Mouse (Mus musculus): Measurements from ENCODE around the gene Rrn3. TPM values are rescaled to one million over a fixed set of nuclear protein-coding genes. Genes with fewer than 3 reads are reported as not detected.

Rrn3 gene
- polyA plus RNA-seq, 1 experiment from 2014 or later: 127 TPM

DNA sequence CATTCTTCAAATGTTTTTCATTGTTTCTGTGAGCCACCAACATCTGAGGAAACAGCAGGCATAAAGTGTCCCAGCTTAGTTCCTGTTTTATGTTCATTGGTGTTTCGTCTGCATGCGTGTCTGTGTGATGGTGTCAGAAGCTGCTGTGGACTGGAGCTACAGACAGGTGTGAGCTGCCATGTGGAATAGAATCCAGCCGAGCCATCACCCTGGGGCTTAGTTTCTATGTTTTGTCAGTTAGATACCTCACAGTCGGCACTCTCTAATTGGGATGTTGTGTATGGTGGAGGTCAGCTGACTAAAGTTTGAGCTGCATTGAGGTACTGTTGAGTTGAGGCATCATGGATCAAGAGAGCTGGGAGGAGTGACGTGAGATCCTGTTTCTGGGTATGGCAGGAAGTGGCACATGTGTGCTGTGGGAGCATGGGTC lies 16.3 kb downstream of the Rrn3 start:
- H3K27me3 ChIP-seq: no peaks in the 10 kb centered on the region
- H3K4me1 ChIP-seq (replicated peaks): no peaks in the 10 kb centered on the region
- no peaks in the 10 kb centered on the region for H3K9me3 ChIP-seq
- H3K27ac ChIP-seq (replicated peaks): no peak overlapping the region
- H3K4me3 ChIP-seq: no peak overlapping the region
- peaks cover 97% of the 10 kb centered on the region for H3K36me3 ChIP-seq
- no peak overlapping the region for H3K4me2 ChIP-seq
- 96% methylated on average over 5 of the region's 5 CpGs for WGBS
- no peak for ATAC-seq (ENCODE audit: low read depth)
- no peak overlapping the region for H3K9ac ChIP-seq

DNA sequence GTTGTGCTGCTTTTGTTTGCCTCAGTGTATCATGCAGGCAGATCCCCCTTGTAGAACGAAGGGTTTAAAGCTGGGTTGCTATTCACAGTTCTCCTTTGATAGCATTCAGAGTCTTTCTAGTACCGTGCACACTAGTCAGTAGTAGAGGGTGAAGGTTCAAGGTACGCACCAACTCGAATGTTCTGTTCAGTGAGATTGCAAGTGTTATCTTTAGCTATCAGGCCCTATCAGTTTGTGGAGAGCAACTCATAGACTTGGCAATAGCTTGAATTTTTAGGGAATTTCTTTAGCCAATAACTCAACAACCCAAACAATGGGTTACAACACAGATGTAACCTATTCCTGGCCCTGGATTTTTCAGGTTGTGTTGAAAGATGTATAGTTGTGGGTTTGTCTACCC lies 20.7 kb downstream of the Rrn3 start:
- no peak for ATAC-seq (ENCODE audit: low read depth)

DNA sequence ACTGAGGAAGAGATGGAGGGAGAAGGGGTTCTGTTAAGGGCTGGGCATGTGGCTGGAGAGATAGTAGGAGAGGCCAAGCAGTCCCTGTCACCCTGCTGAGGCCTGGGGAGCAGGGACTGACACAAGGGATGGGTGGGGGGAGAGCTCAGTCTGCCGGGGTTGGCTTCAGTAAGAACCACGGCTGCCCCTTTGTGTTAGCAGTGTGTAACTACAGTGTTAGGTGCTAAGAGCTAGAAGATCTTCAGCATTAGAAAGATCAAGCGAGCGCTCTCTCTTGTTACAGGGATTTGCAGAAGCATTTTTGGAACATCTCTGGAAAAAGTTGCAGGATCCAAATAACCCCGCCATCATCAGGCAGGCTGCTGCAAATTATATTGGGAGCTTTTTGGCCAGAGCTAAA lies 24.2 kb downstream of the Rrn3 start:
- no peak overlapping the region for H3K4me2 ChIP-seq
- H3K4me3 ChIP-seq: no peak overlapping the region
- no peak for ATAC-seq (ENCODE audit: low read depth)
- H3K27ac ChIP-seq (replicated peaks): no peak overlapping the region
- H3K9me3 ChIP-seq: no peaks in the 10 kb centered on the region
- H3K4me1 ChIP-seq (replicated peaks): no peaks in the 10 kb centered on the region
- WGBS: 83% methylated on average over 5 of the region's 5 CpGs
- no peak overlapping the region for H3K9ac ChIP-seq
- no peaks in the 10 kb centered on the region for H3K27me3 ChIP-seq
- peaks cover 95% of the 10 kb centered on the region for H3K36me3 ChIP-seq

More for the DNA sequence above, 20.7 kb downstream of the Rrn3 start:
- Histone ChIP-seq H3K4me1 (replicated peaks) (no peaks in the 10 kb centered on the region), H3K9me3 (no peaks in the 10 kb centered on the region), H3K4me3 (no peak overlapping the region), H3K36me3 (peaks cover 94% of the 10 kb centered on the region), H3K27me3 (no peaks in the 10 kb centered on the region), H3K27ac (replicated peaks) (no peak overlapping the region), H3K4me2 (no peak overlapping the region), H3K9ac (no peak overlapping the region)
- 94% methylated on average over 4 of the region's 4 CpGs for WGBS

DNA sequence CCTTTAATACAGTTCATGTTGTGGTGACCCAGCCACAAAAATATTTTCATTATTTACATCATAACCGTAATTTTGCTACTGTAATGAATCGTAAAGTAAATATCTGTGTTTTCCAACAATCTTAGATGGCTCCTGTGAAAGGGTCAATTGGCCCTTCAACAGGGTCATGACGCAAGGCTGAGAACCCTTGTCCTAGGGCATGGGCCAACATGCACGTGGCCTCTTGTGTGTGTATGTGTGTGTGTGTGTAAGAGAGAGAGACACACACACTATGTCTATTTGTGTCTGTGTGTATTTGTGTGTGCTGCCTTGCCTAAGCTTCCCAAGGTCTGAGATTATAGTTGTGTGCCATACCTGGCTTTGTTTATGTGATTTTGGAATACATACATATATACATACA lies 27.1 kb downstream of the Rrn3 start:
- H3K4me2 ChIP-seq: no peak overlapping the region
- WGBS: 97% methylated on average over 4 of the region's 4 CpGs
- no peak overlapping the region for H3K27ac ChIP-seq (replicated peaks)
- no peaks in the 10 kb centered on the region for H3K4me1 ChIP-seq (replicated peaks)
- H3K27me3 ChIP-seq: no peaks in the 10 kb centered on the region
- H3K4me3 ChIP-seq: no peak overlapping the region
- H3K9me3 ChIP-seq: no peaks in the 10 kb centered on the region
- H3K9ac ChIP-seq: no peak overlapping the region
- peaks cover 96% of the 10 kb centered on the region for H3K36me3 ChIP-seq
- ATAC-seq (ENCODE audit: low read depth): no peak

DNA sequence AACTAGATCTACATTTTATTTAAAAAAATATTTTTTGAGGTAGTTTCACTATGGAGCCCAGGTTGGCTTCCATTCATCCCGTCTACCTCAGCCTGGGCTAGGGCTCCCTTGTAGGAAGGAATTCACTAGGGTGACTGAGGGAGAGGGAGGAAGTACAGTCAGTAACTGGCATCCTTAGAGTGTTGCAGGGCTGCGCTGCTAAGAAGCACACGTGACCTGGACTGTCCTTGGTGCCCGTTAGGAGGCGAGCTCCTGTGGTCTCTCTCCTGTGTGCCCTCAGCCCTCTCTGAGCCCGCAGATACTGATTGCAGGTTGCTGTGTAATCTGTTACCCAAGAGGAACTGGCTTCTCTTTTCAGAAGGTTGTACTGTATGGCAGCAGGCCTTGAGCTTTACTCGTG lies 27.9 kb downstream of the Rrn3 start:
- Histone ChIP-seq H3K36me3 (peaks cover 98% of the 10 kb centered on the region), H3K9me3 (no peaks in the 10 kb centered on the region), H3K4me1 (replicated peaks) (no peaks in the 10 kb centered on the region), H3K27me3 (no peaks in the 10 kb centered on the region), H3K4me3 (no peak overlapping the region), H3K4me2 (no peak overlapping the region), H3K9ac (no peak overlapping the region), H3K27ac (replicated peaks) (no peak overlapping the region)
- WGBS: 93% methylated on average over 7 of the region's 7 CpGs
- no peak for ATAC-seq (ENCODE audit: low read depth)

DNA sequence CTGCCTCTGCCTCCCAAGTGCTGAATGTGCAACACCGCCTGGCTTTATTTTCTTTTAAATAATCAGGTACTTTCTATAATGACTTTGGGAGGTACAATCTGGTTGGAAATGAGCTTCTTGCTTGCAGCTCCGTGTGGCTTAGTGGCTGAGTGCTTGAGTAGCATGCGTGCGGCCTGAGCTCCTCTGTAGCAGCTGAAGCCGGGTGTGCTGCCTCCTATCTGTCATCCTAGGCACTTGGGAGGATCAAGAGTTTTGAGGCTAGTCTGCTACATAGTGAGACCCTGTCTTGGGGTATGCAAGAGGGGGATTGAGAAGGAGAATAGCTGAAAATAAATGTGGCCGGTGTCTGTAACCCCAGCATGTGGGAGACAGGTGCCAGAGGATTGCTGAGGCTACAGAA lies 31.6 kb downstream of the Rrn3 start:
- H3K27ac ChIP-seq (replicated peaks): no peak overlapping the region
- no peaks in the 10 kb centered on the region for H3K27me3 ChIP-seq
- ATAC-seq (ENCODE audit: low read depth): no peak
- no peaks in the 10 kb centered on the region for H3K9me3 ChIP-seq
- no peak overlapping the region for H3K9ac ChIP-seq
- WGBS: 93% methylated on average over 6 of the region's 6 CpGs
- no peak overlapping the region for H3K4me3 ChIP-seq
- H3K4me1 ChIP-seq (replicated peaks): no peaks in the 10 kb centered on the region
- H3K36me3 ChIP-seq: peaks cover 87% of the 10 kb centered on the region
- no peak overlapping the region for H3K4me2 ChIP-seq

DNA sequence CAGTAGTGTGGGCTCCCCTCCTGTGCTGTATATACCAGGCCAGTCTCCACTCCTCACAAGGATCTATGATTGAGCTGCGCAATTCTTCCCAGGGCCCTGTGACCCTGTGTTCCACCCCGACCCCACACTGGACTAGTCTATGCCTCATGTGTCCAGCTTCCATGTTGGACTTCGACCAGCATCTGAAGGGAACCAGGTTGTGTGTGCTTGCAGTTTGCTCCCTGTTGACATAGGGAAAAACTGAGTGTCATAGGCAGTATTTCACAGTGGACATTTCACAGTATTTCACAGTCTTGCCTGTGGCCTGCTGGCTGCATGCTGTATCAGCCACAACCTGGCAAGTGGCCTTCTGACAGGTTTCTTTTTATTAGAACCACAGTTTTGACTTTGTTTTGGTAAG lies 32.7 kb downstream of the Rrn3 start:
- 96% methylated on average over 3 of the region's 3 CpGs for WGBS
- Histone ChIP-seq H3K9me3 (no peaks in the 10 kb centered on the region), H3K4me2 (no peak overlapping the region)

DNA sequence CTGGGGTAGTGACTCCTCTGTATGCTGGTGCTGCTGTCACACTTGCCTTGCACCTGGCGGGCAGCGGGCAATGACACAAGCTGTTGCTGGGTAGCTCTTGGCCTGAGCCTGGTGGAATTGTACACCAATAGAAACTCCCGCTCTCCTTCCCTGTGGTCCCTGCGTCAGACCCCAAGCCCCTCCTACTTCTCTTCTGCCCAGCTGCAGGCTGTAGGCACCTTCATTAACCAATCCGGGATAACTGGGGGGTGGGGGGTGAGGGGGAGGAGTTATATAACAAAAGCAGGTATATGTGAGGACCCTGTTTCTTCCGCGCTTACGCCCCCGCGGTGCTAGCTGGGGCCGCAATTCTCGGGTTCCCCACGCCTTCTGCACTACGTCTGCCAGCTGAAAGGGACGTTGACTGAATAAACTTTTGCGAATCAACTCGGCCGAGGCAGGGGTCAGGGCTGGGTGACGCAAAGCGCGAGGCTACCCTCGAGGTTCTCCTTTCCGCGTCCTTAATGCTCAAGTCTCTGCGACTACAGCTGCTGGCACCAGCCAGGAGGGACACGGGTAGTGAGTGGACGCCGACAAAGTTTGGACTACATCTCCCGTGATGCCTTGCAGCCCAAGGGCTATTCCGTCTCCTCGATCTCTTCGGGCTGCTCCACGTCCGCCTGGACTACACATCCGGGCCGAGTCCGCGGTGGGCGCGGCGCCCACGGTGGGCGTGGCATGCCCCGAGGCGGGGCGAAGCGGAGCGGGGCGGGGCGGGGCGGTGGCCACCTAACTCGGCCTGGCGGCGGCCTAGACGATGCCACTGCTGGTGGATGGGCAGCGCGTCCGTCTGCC lies 38.3 kb downstream of the Rrn3 start, which contains the start of gene Ntan1:
Ntan1 (plus strand) TSS at position 286 of the 834 bp plus-strand sequence.
- no peaks in the 10 kb centered on the region for H3K9me3 ChIP-seq
- H3K4me1 ChIP-seq (replicated peaks): peaks cover 33% of the 10 kb centered on the region
- H3K4me3 ChIP-seq: peak within 1 kb of the TSS; percentile 67
- H3K4me2 ChIP-seq: peak within 1 kb of the TSS; percentile 60
- peak within 1 kb of the TSS; percentile 98 for H3K27ac ChIP-seq (replicated peaks)
- H3K36me3 ChIP-seq: peaks cover 29% of the 10 kb centered on the region
- H3K27me3 ChIP-seq: no peaks in the 10 kb centered on the region
- peak within 1 kb of the TSS; percentile 88 for H3K9ac ChIP-seq
- WGBS: under 1% methylated on average over 54 of the region's 58 CpGs
- peak; percentile 96 for ATAC-seq (ENCODE audit: low read depth)

More for the DNA sequence above, 32.7 kb downstream of the Rrn3 start:
- no peak overlapping the region for H3K4me3 ChIP-seq
- peaks cover 78% of the 10 kb centered on the region for H3K36me3 ChIP-seq
- peaks cover 3% of the 10 kb centered on the region for H3K4me1 ChIP-seq (replicated peaks)
- H3K27me3 ChIP-seq: no peaks in the 10 kb centered on the region
- H3K9ac ChIP-seq: no peak overlapping the region
- no peak overlapping the region for H3K27ac ChIP-seq (replicated peaks)
- no peak for ATAC-seq (ENCODE audit: low read depth)

DNA sequence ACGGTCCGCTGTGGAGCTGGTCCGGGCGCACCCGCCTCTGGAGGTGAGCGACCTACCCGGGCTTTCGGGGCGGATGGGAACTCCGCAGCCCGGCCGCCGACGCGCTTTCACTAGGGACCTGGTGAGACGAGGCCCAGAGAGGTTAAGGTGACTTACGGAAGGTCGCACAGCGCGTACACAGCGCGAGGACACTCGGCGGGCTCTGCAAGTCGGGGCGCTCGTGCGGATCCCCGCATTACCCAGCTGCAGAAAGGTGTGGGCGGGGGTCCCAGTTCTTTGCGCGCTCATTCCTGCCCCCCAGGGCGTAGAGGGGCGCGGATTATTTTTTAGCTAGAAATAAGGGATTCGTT lies 38.9 kb downstream of the Rrn3 start:
- ATAC-seq (ENCODE audit: low read depth): peak; percentile 58
- Histone ChIP-seq H3K9ac (peak overlapping the region; percentile 88), H3K27ac (replicated peaks) (peak overlapping the region; percentile 98), H3K9me3 (no peaks in the 10 kb centered on the region), H3K4me2 (peak overlapping the region; percentile 60), H3K4me3 (peak overlapping the region; percentile 67), H3K4me1 (replicated peaks) (peaks cover 33% of the 10 kb centered on the region), H3K27me3 (no peaks in the 10 kb centered on the region), H3K36me3 (peaks cover 25% of the 10 kb centered on the region)
- WGBS: under 1% methylated on average over 36 of the region's 36 CpGs

DNA sequence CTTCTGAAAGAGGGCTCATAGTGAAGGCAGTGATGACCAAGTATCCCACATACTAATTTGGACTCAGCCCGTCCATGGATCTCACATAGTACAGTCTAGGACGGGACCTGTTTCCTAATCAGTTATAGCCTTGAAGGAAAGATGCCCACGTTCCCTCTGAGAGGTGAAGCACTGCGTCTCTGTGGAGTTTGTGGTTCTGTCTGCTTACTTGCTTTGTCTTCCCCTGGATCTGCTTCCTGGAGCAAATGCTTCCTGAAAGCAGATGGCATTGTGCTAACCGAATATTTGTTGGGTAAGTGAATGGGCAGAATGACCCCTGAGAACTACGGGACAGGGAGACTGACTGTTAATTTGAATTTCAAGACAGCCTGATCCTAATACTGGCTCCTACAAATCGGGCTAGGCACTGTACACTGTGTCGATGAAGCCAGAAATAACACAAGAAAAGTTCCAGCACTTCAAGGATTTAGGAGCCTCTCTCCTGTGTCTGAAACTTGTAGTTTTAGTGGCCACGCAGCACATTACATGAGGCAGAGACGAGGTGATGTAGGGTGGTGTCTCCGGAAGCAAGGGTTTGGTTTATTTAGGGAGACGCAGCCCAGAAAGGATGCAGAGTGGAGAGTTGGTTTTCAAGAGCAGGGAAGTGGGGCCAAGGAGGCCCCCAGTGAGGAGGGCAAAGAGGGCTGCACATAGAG lies 39.4 kb downstream of the Rrn3 start:
- peak overlapping the region; percentile 67 for H3K4me3 ChIP-seq
- ATAC-seq (ENCODE audit: low read depth): peak; percentile 0; the same call in 1 of the 2 replicates
- peak overlapping the region; percentile 60 for H3K4me2 ChIP-seq
- no peaks in the 10 kb centered on the region for H3K27me3 ChIP-seq
- H3K36me3 ChIP-seq: peaks cover 23% of the 10 kb centered on the region
- peak overlapping the region; percentile 88 for H3K9ac ChIP-seq
- peak overlapping the region; percentile 98 for H3K27ac ChIP-seq (replicated peaks)
- peaks cover 33% of the 10 kb centered on the region for H3K4me1 ChIP-seq (replicated peaks)
- H3K9me3 ChIP-seq: no peaks in the 10 kb centered on the region
- whole genome bisulfite sequencing: 36% methylated on average over 12 of the region's 12 CpGs

DNA sequence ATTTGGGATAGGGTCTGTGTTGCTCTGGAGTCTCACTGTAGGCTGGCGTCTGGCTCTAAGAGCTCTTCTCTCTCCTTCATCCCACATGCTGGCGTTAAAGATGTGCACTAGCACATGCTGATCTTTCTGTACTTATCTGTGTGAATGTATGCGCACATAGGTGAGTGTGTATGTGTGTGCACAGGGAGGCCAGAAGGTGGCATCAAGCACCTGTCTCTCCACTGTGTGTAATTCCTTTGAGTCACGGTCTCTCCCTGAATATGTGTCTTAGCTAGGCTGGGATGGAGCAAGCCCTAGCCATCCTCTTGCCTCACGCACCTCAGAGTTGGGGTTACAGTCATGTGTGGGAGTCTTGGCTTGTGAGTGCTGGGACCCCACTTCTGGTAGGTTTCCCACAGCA lies 40.3 kb downstream of the Rrn3 start:
- ATAC-seq (ENCODE audit: low read depth): no peak
- peak overlapping the region; percentile 67 for H3K4me3 ChIP-seq
- H3K36me3 ChIP-seq: peaks cover 15% of the 10 kb centered on the region
- H3K4me1 ChIP-seq (replicated peaks): peaks cover 33% of the 10 kb centered on the region
- WGBS: 95% methylated on average over 5 of the region's 5 CpGs
- no peak overlapping the region for H3K27ac ChIP-seq (replicated peaks)
- peak overlapping the region; percentile 60 for H3K4me2 ChIP-seq
- H3K9ac ChIP-seq: no peak overlapping the region
- no peaks in the 10 kb centered on the region for H3K27me3 ChIP-seq
- no peaks in the 10 kb centered on the region for H3K9me3 ChIP-seq

DNA sequence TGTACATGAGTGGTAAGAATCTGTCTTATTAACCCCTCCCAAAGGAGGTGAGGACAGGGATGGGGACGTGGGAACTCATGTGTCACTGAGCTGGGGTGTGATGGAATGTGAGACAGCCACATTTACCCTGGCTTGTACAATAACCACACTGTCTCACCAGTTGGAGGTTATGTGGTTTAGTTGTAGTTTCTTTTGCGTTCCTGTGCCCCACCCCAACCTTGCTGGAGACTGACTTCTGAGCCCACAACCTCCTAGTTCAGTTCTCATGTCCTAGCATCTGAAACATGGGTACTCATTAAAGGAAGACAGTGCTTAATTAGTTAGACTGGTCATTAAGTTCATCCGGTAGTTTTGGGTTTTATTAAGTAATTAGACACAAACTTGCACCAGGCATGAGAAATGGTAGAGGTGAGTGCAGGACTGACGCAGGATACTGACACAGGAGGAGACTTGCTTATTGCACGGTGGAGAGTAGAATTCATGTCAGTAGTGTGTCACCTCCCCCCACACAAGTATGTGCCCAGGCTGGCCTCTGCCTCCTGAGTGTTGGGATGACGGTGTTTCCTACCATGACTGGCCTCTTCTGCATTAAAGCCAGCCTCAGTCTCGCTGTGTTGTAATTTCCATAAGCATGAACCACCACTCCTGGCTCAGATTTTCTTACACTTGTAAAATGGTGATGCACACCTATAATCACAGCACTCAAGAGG lies 45.4 kb downstream of the Rrn3 start:
- peaks cover 53% of the 10 kb centered on the region for H3K36me3 ChIP-seq
- H3K27me3 ChIP-seq: no peaks in the 10 kb centered on the region
- no peak for ATAC-seq (ENCODE audit: low read depth)

More for the DNA sequence above, 45.4 kb downstream of the Rrn3 start:
- Histone ChIP-seq H3K4me1 (replicated peaks) (peaks cover 16% of the 10 kb centered on the region), H3K9ac (no peak overlapping the region), H3K9me3 (no peaks in the 10 kb centered on the region), H3K4me2 (no peak overlapping the region), H3K4me3 (no peak overlapping the region), H3K27ac (replicated peaks) (no peak overlapping the region)
- WGBS: 84% methylated on average over 7 of the region's 7 CpGs
